Mouse (Mus musculus): ENCODE results near the gene Cxcl15.

The Cxcl15 gene

DNA sequence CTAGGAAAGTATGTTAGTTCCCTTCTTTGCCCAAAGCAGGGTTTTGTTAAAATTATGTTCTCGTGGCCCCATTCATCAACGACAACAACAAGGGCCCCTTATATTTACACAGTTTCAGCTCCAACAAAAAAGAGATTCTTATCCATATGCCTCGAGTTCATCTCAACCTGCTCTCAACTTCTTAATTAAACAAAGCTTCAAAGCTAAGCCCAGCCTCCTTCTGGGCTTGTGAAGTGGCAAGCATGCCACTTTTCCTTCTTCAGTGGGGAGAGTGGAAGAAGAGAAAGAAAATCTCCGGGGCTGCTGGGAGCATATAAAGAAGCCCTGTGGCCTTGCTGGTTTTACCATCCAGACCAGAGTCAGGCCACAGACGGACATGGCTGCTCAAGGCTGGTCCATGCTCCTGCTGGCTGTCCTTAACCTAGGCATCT, at the start of gene Cxcl15:
Cxcl15 (plus strand) TSS at position 340 of the 431 bp plus-strand sequence.
- no peak for DNase-seq (ENCODE audit: low read depth)

- peak; percentile 77 for DNase-seq (ENCODE audit: low read depth)
These were observed 40.4 kb upstream of the Cxcl15 start for GRCm38 (mm10) chr5:90753934-90754333.

DNA sequence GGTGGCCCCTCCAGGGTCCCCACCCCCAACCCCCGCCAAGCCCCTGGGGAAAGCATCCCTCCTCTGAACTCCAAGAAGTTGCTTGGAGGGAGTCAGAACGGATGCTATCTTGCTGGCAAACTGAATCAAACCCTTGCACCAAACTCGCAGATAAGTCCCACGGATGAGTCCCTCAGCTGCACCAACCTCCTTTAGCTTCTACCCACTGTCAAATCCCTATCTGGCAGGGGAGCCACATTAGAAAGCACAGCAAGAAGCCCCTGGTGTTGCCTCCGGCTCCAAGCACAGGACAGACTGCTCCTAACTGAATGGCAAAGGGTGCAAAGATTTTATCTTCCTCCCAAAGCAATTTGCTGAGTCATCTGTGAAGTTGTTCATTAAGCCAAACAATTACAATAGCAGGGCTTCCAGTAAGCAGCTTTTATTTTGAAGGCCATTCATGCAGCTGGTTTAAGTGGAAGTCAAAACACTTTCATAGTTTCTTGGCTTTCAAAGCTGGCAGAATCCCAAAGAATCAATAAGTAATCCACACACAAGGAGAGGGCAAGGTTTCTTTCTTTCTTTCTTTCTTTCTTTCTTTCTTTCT, 36.2 kb upstream of the Cxcl15 start:
- peak; percentile 67 for DNase-seq (ENCODE audit: low read depth)

DNA sequence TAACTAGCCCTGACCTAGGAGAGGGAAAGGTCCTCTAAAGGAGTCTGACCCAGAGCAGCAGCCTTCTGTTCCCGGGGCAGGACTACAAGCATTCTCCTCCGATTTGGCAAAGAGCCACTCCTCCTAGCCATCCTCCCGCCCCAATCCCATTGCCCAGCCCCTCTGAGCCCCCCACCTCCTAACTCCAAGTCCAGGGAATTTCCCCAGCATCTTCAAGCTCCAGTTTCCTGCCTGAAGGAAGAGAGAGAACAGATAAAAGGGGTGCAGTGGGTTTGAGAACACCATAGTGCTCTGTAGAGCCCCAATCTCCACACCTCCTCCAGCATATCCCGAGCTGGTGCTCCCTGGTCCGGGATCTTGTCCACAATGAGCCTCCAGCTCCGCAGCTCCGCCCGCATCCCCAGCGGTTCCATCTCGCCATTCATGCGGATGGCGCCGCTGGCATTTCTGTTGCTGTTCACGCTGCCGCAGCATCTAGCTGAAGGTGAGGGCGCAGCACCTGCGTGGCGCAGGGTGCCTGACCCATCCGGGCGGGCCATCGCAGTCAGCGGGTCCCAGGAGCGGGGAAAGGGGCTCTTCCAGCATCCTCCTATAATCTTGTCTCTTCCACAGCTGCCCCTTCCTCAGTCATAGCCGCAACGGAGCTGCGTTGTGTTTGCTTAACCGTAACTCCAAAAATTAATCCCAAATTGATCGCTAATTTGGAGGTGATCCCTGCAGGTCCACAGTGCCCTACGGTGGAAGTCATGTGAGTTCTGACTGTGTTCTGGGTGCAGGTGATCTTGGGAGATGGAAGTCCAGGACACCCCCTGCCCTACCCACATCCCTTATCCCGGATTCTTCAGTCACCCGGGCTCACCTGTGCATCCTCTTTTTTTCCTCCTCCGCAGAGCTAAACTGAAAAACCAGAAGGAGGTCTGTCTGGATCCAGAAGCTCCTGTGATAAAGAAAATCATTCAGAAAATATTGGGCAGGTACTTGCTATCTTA, 35.0 kb upstream of the Cxcl15 start, which contains the start of gene Cxcl5:
Cxcl5 (plus strand) TSS at position 284 of the 989 bp plus-strand sequence.
- no peak for DNase-seq (ENCODE audit: low read depth)

DNA sequence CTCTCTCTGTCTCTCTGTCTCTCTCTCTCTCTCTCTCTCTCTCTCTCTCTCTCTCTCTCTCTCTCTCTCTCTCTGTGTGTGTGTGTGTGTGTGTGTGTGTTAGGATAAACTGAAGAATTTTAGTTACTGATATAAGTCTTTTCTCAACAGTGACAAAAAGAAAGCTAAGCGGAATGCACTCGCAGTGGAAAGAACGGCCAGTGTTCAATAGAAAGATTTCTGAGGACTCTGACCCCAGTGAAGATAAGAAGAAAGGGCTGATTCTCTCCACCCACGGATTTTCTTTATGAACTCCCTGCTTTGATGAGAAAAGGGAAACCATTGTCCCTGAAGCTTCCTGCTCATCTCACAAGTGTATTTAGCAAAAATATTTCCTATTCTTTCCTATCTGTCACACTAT, 34.0 kb upstream of the Cxcl15 start:
- DNase-seq (ENCODE audit: low read depth) = no peak

DNA sequence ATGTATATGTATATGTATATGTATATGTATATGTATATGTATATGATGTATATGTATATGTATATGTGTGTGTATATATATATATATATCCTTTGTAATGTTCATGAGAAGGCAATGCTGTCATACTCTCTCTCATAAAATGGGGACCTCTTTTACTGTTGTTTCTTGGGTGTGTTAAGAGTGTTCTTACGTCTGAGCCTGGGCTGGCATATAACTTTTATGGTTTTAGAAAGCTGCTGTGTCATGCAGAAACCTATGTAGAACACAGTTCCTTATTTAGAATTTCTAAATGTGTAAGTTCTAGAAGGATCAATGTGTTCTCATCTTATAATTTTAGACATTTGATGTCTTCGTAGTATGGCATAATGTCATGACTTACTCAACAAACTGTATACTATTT, 33.5 kb upstream of the Cxcl15 start:
- DNase-seq (ENCODE audit: low read depth) = no peak

DNA sequence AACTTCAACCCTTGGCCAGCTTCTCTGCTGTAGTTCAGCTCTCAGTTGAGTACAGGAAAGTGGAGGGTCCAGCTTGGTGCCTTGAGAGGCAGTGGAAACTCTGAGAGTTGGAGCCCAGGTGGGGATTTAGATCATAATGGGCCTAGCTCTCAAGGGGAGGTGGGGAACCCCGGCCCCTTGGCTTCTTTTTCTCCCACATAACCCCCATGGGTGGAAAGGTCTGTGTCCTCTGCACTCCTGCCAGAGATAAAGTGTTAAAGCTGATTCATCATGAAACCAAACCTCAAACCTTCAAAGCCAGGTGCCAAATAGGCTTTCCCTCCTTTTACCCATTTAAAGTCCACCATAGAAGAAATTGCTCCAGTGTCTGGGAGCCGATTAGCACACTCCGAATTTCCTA, 32.5 kb upstream of the Cxcl15 start:
- DNase-seq (ENCODE audit: low read depth) = no peak

DNA sequence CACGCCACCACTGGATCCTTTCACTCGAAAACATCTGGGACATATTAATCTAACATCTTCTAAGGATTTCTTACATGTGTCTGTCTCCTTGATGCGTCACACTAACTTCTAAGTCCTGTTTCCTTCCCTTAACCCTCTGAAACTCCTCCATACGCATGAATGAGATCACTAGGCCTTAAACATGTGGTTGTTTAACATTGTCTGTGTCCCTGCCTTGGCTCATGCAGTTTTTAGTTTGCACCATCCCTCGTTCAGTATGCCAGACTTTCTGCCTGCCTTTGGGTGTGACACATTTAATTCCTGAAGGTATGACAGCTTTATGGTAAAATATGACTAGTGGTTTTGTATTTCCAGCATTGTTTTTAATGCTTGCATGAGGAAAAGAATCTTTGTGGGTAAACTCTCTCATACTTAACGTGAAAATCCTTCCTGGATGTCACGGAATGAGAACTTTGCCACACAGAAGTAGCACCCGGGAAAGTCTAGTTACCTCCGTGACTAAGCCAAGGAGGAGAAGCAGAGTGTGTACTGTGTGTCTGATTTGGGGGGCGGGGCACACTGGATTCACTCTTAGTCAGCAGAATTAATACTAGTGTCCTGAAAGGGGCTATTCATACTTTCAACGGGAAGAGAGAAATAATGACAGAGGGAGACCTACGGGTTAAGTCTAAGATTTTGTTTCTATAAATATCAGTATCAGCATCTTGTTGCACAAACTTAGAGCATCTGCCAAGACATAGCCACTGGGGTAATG, 30.2 kb upstream of the Cxcl15 start:
- DNase-seq (ENCODE audit: low read depth) = no peak

DNA sequence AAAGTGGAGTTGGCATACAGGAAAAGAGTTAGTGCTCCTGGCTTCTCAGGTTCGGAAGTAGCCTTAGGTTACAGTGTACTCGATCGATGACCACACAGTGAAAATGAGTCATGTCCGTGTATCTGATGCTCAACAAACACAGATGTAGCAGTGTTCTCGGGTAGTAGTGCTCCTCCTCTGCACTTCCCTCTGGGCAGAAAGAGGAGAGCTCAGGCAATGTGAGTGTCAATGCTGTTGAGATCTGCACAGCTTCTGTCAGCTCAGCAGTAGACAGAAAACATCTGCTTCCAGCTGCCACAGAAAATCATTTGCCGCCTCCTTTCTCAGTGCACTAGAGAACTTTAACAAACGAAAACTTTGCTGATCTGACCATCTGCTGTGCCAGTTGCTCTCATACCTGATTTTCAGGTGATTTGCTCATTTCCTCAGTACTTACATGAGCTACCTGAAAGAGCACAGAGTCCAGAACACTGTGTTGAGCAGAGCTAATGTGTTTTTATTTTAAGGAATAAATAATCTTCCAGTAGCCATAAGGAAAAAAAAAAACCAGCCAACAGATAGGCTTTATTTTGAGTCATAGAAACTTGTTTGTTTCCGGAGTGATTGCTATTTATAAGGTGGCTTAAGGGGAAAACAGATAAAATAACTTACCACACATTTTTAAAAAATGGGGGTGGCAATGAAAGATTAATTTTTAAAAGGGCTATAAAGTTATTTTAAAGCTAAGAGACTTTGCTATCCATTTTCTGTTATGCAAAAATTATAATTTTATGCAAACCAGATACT, 28.3 kb upstream of the Cxcl15 start:
- peak; percentile 83 for DNase-seq (ENCODE audit: low read depth)

- DNase-seq (ENCODE audit: low read depth) = no peak
These were observed 26.1 kb upstream of the Cxcl15 start, which contains the start of gene Ppbp for GRCm38 (mm10) chr5:90768218-90768617. Ppbp (plus strand) TSS chr5:90768518.

- peak; percentile 51 for DNase-seq (ENCODE audit: low read depth)
These were observed 23.0 kb upstream of the Cxcl15 start for GRCm38 (mm10) chr5:90771369-90771768.

- DNase-seq (ENCODE audit: low read depth) = peak; percentile 94
These were observed 22.3 kb upstream of the Cxcl15 start, which contains the start of gene Pf4 for GRCm38 (mm10) chr5:90771880-90772653. Pf4 (plus strand) TSS chr5:90772435.

GRCm38 (mm10) chr5:90775562-90775961, 18.8 kb upstream of the Cxcl15 start:
- peak; percentile 92 for DNase-seq (ENCODE audit: low read depth)

- DNase-seq (ENCODE audit: low read depth) = no peak
These were observed 16.7 kb upstream of the Cxcl15 start for GRCm38 (mm10) chr5:90777621-90778020.

GRCm38 (mm10) chr5:90778856-90779255, 15.5 kb upstream of the Cxcl15 start:
- no peak for DNase-seq (ENCODE audit: low read depth)

GRCm38 (mm10) chr5:90783697-90784096, 10.6 kb upstream of the Cxcl15 start:
- DNase-seq (ENCODE audit: low read depth) = no peak

DNA sequence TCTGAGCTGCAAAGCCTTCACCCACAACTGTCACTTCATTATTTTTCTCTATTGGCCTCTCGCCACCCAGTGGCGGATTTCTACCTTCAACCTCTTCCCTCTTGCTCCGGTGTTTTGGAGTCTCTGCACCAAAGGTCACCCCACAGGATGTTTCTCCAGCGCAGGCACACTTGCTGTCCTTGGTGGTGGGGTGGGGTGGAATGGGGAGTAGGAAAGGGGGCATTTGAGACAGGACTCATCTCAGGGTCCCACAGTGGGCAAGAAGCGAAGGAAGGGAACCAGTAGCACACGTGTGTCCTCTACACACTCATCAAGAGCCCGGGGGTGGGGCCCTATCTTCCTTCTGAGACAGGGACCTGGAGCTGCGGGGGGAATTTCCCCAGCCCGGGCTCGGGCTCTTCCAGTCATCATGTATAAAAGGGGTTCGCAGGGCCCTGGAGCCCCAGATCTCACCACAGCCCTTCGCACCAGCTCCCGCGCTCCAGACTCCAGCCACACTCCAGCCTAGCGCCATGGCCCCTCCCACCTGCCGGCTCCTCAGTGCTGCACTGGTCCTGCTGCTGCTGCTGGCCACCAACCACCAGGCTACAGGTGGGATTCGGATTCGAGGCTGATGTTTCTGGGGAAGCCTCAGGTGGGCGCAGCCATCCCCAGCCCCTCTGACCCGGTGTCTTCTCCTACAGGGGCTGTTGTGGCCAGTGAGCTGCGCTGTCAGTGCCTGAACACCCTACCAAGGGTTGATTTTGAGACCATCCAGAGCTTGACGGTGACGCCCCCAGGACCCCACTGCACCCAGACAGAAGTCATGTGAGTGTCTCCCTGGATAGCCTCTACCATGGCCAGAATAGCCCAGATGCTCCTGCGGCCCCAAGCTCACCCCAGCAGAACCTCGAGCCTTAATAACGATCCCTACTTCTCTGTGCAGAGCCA, 8.4 kb upstream of the Cxcl15 start, which contains the start of gene Cxcl3:
Cxcl3 (plus strand) TSS at position 445 of the 930 bp plus-strand sequence.
- peak; percentile 82 for DNase-seq (ENCODE audit: low read depth)

- peak; percentile 76 for DNase-seq (ENCODE audit: low read depth)
These were observed 6.2 kb upstream of the Cxcl15 start for GRCm38 (mm10) chr5:90788114-90788513.

DNA sequence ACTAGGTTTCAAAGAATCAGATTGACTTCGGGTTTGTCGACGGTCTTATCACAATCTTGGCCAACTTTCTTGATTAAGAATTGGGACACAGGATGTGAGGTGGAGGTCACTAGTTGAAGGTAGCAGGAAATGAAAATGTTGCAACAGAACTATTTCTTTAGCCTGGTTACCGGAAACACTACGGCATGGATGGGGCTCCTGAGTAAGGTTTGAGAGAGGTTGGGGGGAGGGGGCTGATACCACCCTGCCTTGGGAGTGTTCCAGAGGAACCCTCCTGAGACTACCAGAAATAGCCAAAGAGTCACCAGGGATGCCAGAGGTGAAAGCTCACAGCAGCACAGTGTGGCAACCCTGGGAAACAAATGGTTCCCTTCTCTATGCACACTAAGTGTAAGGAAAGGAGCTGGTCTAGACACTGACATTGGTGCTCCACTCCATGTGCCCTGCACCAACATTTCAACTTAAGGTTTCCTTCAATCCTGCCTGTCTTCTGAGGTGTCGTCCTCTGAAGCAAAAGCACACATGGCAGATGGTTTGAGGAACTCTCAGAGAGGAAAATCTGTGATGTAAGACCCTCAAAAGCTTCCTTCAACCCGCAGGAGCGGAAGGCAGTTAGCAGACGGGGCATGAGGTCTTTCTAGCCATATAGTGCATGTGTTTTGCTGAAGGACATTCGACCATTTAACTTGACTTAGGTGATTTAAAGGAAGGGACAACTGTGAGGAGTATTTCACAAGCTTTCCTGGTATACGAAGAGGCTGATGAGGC, 4.8 kb upstream of the Cxcl15 start:
- peak; percentile 85 for DNase-seq (ENCODE audit: low read depth)
